Mouse (Mus musculus) heart, postnatal 0 days (tissue): ENCODE measurements at regions not wholly inside any gene's neighbourhood (a gene's known extent, or its start where the extent isn't known, plus 50 kb on each side); places are given as distances from the start of the nearest gene placed in this dataset.
A peak's percentile ranks its signal among the peaks of the same experiment; 100 is the strongest.

Experiments
- CTCF ChIP-seq: IDR thresholded peaks from 2 replicates; pipeline ENCODE4 v1.5.1; 2016; ENCODE audit warnings: antibody characterized with exemption, control low read depth, low read depth
- EP300 ChIP-seq: IDR thresholded peaks from 2 replicates; pipeline ENCODE4 v1.6.1; 2016; ENCODE audit warnings: antibody characterized with exemption, low read depth

DNA sequence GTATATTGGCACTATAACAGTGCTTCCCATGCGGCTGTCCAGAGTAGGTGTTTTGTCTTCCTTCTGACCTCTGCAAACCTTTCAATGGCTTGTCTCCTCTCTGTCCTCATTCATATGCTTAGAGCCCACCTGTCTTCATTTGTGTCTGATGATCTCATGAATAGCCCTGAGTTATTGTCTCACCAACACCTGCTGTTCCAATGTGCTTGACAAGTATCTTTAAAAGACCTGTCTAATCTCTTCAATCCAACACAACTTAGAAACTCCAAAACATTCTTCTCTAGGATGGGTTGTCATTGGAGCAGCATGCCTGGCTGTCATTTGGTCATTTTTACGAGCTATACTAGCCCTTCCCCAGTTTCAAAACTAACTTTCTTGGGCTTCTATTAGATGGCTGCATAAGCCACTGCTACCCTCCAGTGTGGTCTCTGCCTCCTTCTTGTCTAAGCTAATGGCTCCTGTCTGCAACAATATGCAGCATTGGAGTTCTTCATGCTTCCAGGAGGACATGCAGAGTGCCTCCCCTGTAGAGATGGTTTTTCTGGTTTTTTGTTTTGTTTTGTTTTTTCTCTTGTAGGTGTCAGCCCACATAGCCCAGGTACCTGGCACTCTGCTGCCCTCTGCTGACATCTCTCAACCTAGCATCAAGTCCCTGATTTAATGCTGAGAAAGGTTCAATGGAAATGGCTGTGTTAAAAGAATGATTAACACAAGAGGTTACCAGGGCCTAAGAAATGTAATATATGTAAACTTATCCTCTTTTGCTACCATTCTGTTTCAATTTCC, 254.3 kb upstream of the Thrb start:
- TF ChIP-seq CTCF (peak; percentile 68), EP300 (no peak)
